ENCODE assay signal across 12 mouse cellular contexts in genomic region chr1:190149233-190149741, GRCm38 (mm10). TPM values are rescaled to one million over a fixed set of nuclear protein-coding genes. Genes with fewer than 3 reads are reported as not detected.
DNase-seq lines count a peak whose midpoint lies in the region; ATAC-seq lines count a peak whose summit lies in the region.
"Had no signal": no experiment of that assay in that cellular context is flagged by ENCODE, and none has a peak within 500 bp of the region (broad histone marks: within the 10 kb centered on the region; RNA-seq: fewer than 3 reads in every experiment).

No protein-coding gene starts in this region.

- DNase-seq in kidney, postnatal 36 days, result no peak
- no peak for DNase-seq in hindbrain, embryonic 14.5 days (ENCODE audit: low spot score)
- peak; percentile 40 for DNase-seq in neural tube, embryonic 10.5 days (ENCODE audit: extremely low spot score, low spot score)
- no peak for DNase-seq in frontal cortex, postnatal 36 days (ENCODE audit: low spot score in 2 of 2)
- no peak for DNase-seq in left cerebral cortex, postnatal 25 days (ENCODE audit: low spot score in 2 of 2)
- no peak for DNase-seq in layer of hippocampus, postnatal 36 days
- DNase-seq: right cerebral cortex, postnatal 4 days had no signal

- H3K4me3 ChIP-seq in kidney, embryonic 14.5 days (ENCODE audit: low read length), result no peak overlapping the region
- no peak overlapping the region for H3K4me3 ChIP-seq in embryonic facial prominence, embryonic 13.5 days
- no peak overlapping the region for H3K4me3 ChIP-seq in hindbrain, embryonic 14.5 days (replicated peaks; ENCODE audit: low read length)
- H3K4me3 ChIP-seq: myocyte had no signal

- peak overlapping the region; percentile 26; the same call in 1 of the 2 replicates for H3K4me2 ChIP-seq in kidney, embryonic 14.5 days (replicated peaks; ENCODE audit: low read depth, low read length)
- H3K4me2 ChIP-seq in embryonic facial prominence, embryonic 13.5 days, result peak overlapping the region; percentile 32
- peak overlapping the region; percentile 24 for H3K4me2 ChIP-seq in hindbrain, embryonic 14.5 days (replicated peaks)

- H3K9me3 ChIP-seq in kidney, embryonic 14.5 days (ENCODE audit: control insufficient read depth, low read length), result no peaks in the 10 kb centered on the region
- no peaks in the 10 kb centered on the region for H3K9me3 ChIP-seq in embryonic facial prominence, embryonic 13.5 days
- no peaks in the 10 kb centered on the region for H3K9me3 ChIP-seq in hindbrain, embryonic 14.5 days (ENCODE audit: control insufficient read depth, low read length)

- peaks cover 11% of the 10 kb centered on the region; the same call in 1 of the 2 replicates for H3K4me1 ChIP-seq in kidney, embryonic 14.5 days (ENCODE audit: control insufficient read depth, insufficient read depth, low read length)
- peaks cover 6% of the 10 kb centered on the region; the same call in 1 of the 2 replicates for H3K4me1 ChIP-seq in embryonic facial prominence, embryonic 13.5 days
- peaks cover 20% of the 10 kb centered on the region for H3K4me1 ChIP-seq in hindbrain, embryonic 14.5 days (replicated peaks; ENCODE audit: control insufficient read depth, insufficient read depth, low read length)

- no peak for ATAC-seq in kidney, embryonic 14.5 days (ENCODE audit: low FRiP score, low TSS enrichment)
- no peak for ATAC-seq in embryonic facial prominence, embryonic 13.5 days (ENCODE audit: insufficient number of reproducible peaks, insufficient read depth, low FRiP score, low TSS enrichment, low read depth)
- no peak; the same call in 1 of the 2 replicates for ATAC-seq in hindbrain, embryonic 14.5 days (ENCODE audit: low FRiP score)
- ATAC-seq: intestine, embryonic 16.5 days had no signal

- no peak overlapping the region for H3K27ac ChIP-seq in kidney, embryonic 14.5 days (ENCODE audit: low read depth, low read length)
- no peak overlapping the region for H3K27ac ChIP-seq in embryonic facial prominence, embryonic 13.5 days
- H3K27ac ChIP-seq in hindbrain, embryonic 14.5 days, result 0 out of 2 replicates have a peak overlapping the region, but pooled peaks have one; percentile 38

- H3K27me3 ChIP-seq in kidney, embryonic 14.5 days (ENCODE audit: control insufficient read depth, insufficient read depth, low read length), result peaks cover 3% of the 10 kb centered on the region; the same call in 1 of the 2 replicates
- H3K27me3 ChIP-seq in embryonic facial prominence, embryonic 13.5 days, result peaks cover 15% of the 10 kb centered on the region; the same call in 1 of the 2 replicates
- H3K27me3 ChIP-seq in hindbrain, embryonic 14.5 days (ENCODE audit: control insufficient read depth, insufficient read depth, low read length), result no peaks in the 10 kb centered on the region

- WGBS in kidney, embryonic 14.5 days, result 26% methylated on average over 17 of the region's 17 CpGs
- 50% methylated on average over 17 of the region's 17 CpGs for WGBS in embryonic facial prominence, embryonic 13.5 days
- WGBS in hindbrain, embryonic 14.5 days, result 9% methylated on average over 17 of the region's 17 CpGs

- H3K36me3 ChIP-seq in kidney, embryonic 14.5 days (ENCODE audit: control insufficient read depth, insufficient read depth, low read length), result no peaks in the 10 kb centered on the region
- no peaks in the 10 kb centered on the region for H3K36me3 ChIP-seq in embryonic facial prominence, embryonic 13.5 days
- no peaks in the 10 kb centered on the region for H3K36me3 ChIP-seq in hindbrain, embryonic 14.5 days (replicated peaks; ENCODE audit: control insufficient read depth, insufficient read depth)

- intact Hi-C loops in left cerebral cortex, postnatal 25 days (cut with DNase I), result no loop called here

- no peak overlapping the region for H3K9ac ChIP-seq in kidney, embryonic 14.5 days (ENCODE audit: low read depth, low read length)
- no peak overlapping the region for H3K9ac ChIP-seq in embryonic facial prominence, embryonic 13.5 days
- H3K9ac ChIP-seq in hindbrain, embryonic 14.5 days, result no peak overlapping the region

RNA-seq across cellular contexts. Expression of gene Prox1, which starts 21.2 kb away (rescaled TPM):
- 0.84 and 1.2 TPM in 2 replicates for polyA plus RNA-seq in kidney, embryonic 14.5 days (2014; fragmentation: Nextera tagmentation; extraction: Ambion mirVana)
- polyA plus RNA-seq in embryonic facial prominence, embryonic 13.5 days (2015; fragmentation: Nextera tagmentation; extraction: Ambion mirVana), result 1.3 and 1.7 TPM in 2 replicates
- polyA plus RNA-seq in hindbrain, embryonic 14.5 days (2014; fragmentation: Nextera tagmentation; extraction: Ambion mirVana), result 9.6 and 9.7 TPM in 2 replicates
- 1 to 10 TPM; 7.2 to 7.8 TPM for total RNA-seq in left cerebral cortex, postnatal 25 days (2021)
- total RNA-seq in layer of hippocampus, postnatal 36 days (2021), result 100 to 1,000 TPM in 1 of 2 experiments, 10 to 100 TPM in 1; 94.4 to 114 TPM
- total RNA-seq: common myeloid progenitor, adult 5-6 weeks had no signal
